ENCODE assay signal across 8 mouse cellular contexts in genomic region chr5:137009988-137010387, GRCm38 (mm10). TPM values are rescaled to one million over a fixed set of nuclear protein-coding genes. Genes with fewer than 3 reads are reported as not detected.
DNase-seq lines count a peak whose midpoint lies in the region; ATAC-seq and TF ChIP-seq lines count a peak whose summit lies in the region.

No protein-coding gene starts in this region.

- ATAC-seq in midbrain, embryonic 11.5 days (ENCODE audit: low FRiP score) = no peak
- no peak for ATAC-seq in midbrain, embryonic 13.5 days
- ATAC-seq in erythroblast, adult 5-6 weeks (replicated peaks; ENCODE audit: low FRiP score, poor library complexity, severe bottlenecking) = peak; percentile 55; the same call in 1 of the 2 replicates
- ATAC-seq in megakaryocyte progenitor cell, adult 5-6 weeks (replicated peaks; ENCODE audit: poor library complexity) = peak; percentile 48; the same call in 1 of the 2 replicates

- H3K9ac ChIP-seq in midbrain, embryonic 11.5 days (ENCODE audit: low read length) = no peak overlapping the region
- H3K9ac ChIP-seq in midbrain, embryonic 13.5 days (replicated peaks) = no peak overlapping the region

- no peak overlapping the region for H3K27ac ChIP-seq in gastrocnemius, adult 2 months
- H3K27ac ChIP-seq in midbrain, embryonic 11.5 days (ENCODE audit: low read depth, low read length) = no peak overlapping the region
- no peak overlapping the region for H3K27ac ChIP-seq in midbrain, embryonic 13.5 days

- no peak for DNase-seq in gastrocnemius, adult 2 months
- DNase-seq in gastrocnemius, adult 8-10 months (ENCODE audit: low spot score in 2 of 2) = no peak
- peak; percentile 90 for DNase-seq in midbrain, embryonic 11.5 days (ENCODE audit: low spot score, missing footprints)
- DNase-seq in MN1 (ENCODE audit: low spot score) = peak; percentile 83
- DNase-seq in heart, adult 9 months (ENCODE audit: low spot score in 2 of 2) = no peak

- peak; percentile 71 for TF ChIP-seq CTCF in gastrocnemius, adult 2 months (IDR thresholded peaks at IDR 0.05)

- no peaks in the 10 kb centered on the region for H3K4me1 ChIP-seq in midbrain, embryonic 11.5 days (ENCODE audit: control insufficient read depth, insufficient read depth, low read length)
- H3K4me1 ChIP-seq in midbrain, embryonic 13.5 days (replicated peaks) = no peaks in the 10 kb centered on the region

- intact Hi-C loops in gastrocnemius, adult 2 months (cut with DNase I) = no loop called here

- no peaks in the 10 kb centered on the region for H3K36me3 ChIP-seq in midbrain, embryonic 11.5 days (ENCODE audit: control insufficient read depth, insufficient read depth, low read length)
- no peaks in the 10 kb centered on the region for H3K36me3 ChIP-seq in midbrain, embryonic 13.5 days

- H3K4me2 ChIP-seq in midbrain, embryonic 11.5 days = no peak overlapping the region
- no peak overlapping the region for H3K4me2 ChIP-seq in midbrain, embryonic 13.5 days (replicated peaks)

- no peak overlapping the region for H3K4me3 ChIP-seq in gastrocnemius, adult 2 months
- H3K4me3 ChIP-seq in midbrain, embryonic 11.5 days (ENCODE audit: low read depth, low read length) = no peak overlapping the region
- H3K4me3 ChIP-seq in midbrain, embryonic 13.5 days (replicated peaks) = no peak overlapping the region

- no peaks in the 10 kb centered on the region for H3K27me3 ChIP-seq in midbrain, embryonic 11.5 days (ENCODE audit: control insufficient read depth, insufficient read depth, low read length)
- H3K27me3 ChIP-seq in midbrain, embryonic 13.5 days = no peaks in the 10 kb centered on the region

- H3K9me3 ChIP-seq in midbrain, embryonic 11.5 days (ENCODE audit: control insufficient read depth, low read length) = no peaks in the 10 kb centered on the region
- peaks cover 2% of the 10 kb centered on the region; the same call in 1 of the 2 replicates for H3K9me3 ChIP-seq in midbrain, embryonic 13.5 days

- 23% methylated on average over 3 of the region's 3 CpGs for WGBS in midbrain, embryonic 11.5 days
- 27% methylated on average over 3 of the region's 3 CpGs for WGBS in midbrain, embryonic 13.5 days

RNA-seq across cellular contexts. Expression of gene Vgf, which starts 16.2 kb away (rescaled TPM):
- total RNA-seq in gastrocnemius, adult 2 months (2021) = not detected
- not detected for total RNA-seq in gastrocnemius, adult 8-10 months (2022)
- polyA plus RNA-seq in midbrain, embryonic 11.5 days (2014; fragmentation: Nextera tagmentation; extraction: Ambion mirVana) = 0.40 and 0.59 TPM in 2 replicates
- 2.4 TPM in 2 replicates for polyA plus RNA-seq in midbrain, embryonic 13.5 days (2015; fragmentation: Nextera tagmentation; extraction: Ambion mirVana)
- total RNA-seq in erythroblast, adult 5-6 weeks (2015; ENCODE audit: low replicate concordance) = not detected in 2 replicates
- not detected in 2 replicates for total RNA-seq in erythroblast, adult 5-6 weeks (2017; ENCODE audit: low replicate concordance)
- total RNA-seq in megakaryocyte progenitor cell, adult 5-6 weeks (2015) = not detected in 2 replicates
- total RNA-seq in megakaryocyte progenitor cell, adult 5-6 weeks (2017) = not detected in 2 replicates

RNA-seq across cellular contexts. Expression of gene Znhit1, which starts 22.2 kb away (rescaled TPM):
- 10 to 100 TPM; 61.2 to 79.6 TPM for total RNA-seq in gastrocnemius, adult 2 months (2021)
- 10 to 100 TPM; 62.4 to 85.5 (median 72.4) TPM for total RNA-seq in gastrocnemius, adult 8-10 months (2022)
- 91.1 and 92.1 TPM in 2 replicates for polyA plus RNA-seq in midbrain, embryonic 11.5 days (2014; fragmentation: Nextera tagmentation; extraction: Ambion mirVana)
- polyA plus RNA-seq in midbrain, embryonic 13.5 days (2015; fragmentation: Nextera tagmentation; extraction: Ambion mirVana) = 110 TPM in 2 replicates
- 24.4 and 32.2 TPM in 2 replicates for total RNA-seq in erythroblast, adult 5-6 weeks (2015; ENCODE audit: low replicate concordance)
- 15.8 and 17.7 TPM in 2 replicates for total RNA-seq in erythroblast, adult 5-6 weeks (2017; ENCODE audit: low replicate concordance)
- total RNA-seq in megakaryocyte progenitor cell, adult 5-6 weeks (2015) = 109 and 115 TPM in 2 replicates
- total RNA-seq in megakaryocyte progenitor cell, adult 5-6 weeks (2017) = 41.5 and 49.0 TPM in 2 replicates

RNA-seq across cellular contexts. Expression of gene Plod3, which starts 23.2 kb away (rescaled TPM):
- total RNA-seq in gastrocnemius, adult 2 months (2021) = 10 to 100 TPM; 15.2 to 20.6 TPM
- 10 to 100 TPM; 15.9 to 18.1 (median 17.0) TPM for total RNA-seq in gastrocnemius, adult 8-10 months (2022)
- polyA plus RNA-seq in midbrain, embryonic 11.5 days (2014; fragmentation: Nextera tagmentation; extraction: Ambion mirVana) = 21.4 and 23.1 TPM in 2 replicates
- 34.8 and 35.1 TPM in 2 replicates for polyA plus RNA-seq in midbrain, embryonic 13.5 days (2015; fragmentation: Nextera tagmentation; extraction: Ambion mirVana)
- 19.2 and 23.0 TPM in 2 replicates for total RNA-seq in erythroblast, adult 5-6 weeks (2015; ENCODE audit: low replicate concordance)
- 20.6 and 36.1 TPM in 2 replicates for total RNA-seq in erythroblast, adult 5-6 weeks (2017; ENCODE audit: low replicate concordance)
- 70.5 and 80.3 TPM in 2 replicates for total RNA-seq in megakaryocyte progenitor cell, adult 5-6 weeks (2015)
- 154 and 176 TPM in 2 replicates for total RNA-seq in megakaryocyte progenitor cell, adult 5-6 weeks (2017)

RNA-seq across cellular contexts. Expression of gene Ap1s1, which starts 35.9 kb away (rescaled TPM):
- total RNA-seq in gastrocnemius, adult 2 months (2021) = 10 to 100 TPM; 12.4 to 19.2 TPM
- total RNA-seq in gastrocnemius, adult 8-10 months (2022) = 10 to 100 TPM; 15.4 to 22.0 (median 17.8) TPM
- polyA plus RNA-seq in midbrain, embryonic 11.5 days (2014; fragmentation: Nextera tagmentation; extraction: Ambion mirVana) = 176 and 192 TPM in 2 replicates
- polyA plus RNA-seq in midbrain, embryonic 13.5 days (2015; fragmentation: Nextera tagmentation; extraction: Ambion mirVana) = 257 and 272 TPM in 2 replicates
- 2.3 and 3.5 TPM in 2 replicates for total RNA-seq in erythroblast, adult 5-6 weeks (2015; ENCODE audit: low replicate concordance)
- total RNA-seq in erythroblast, adult 5-6 weeks (2017; ENCODE audit: low replicate concordance) = 5.2 and 10.3 TPM in 2 replicates
- total RNA-seq in megakaryocyte progenitor cell, adult 5-6 weeks (2015) = 37.8 and 41.2 TPM in 2 replicates
- 67.3 and 87.2 TPM in 2 replicates for total RNA-seq in megakaryocyte progenitor cell, adult 5-6 weeks (2017)

RNA-seq across cellular contexts. Expression of gene Cldn15, which starts 43.6 kb away (rescaled TPM):
- total RNA-seq in gastrocnemius, adult 2 months (2021) = 1 to 10 TPM; 2.1 to 2.3 TPM
- total RNA-seq in gastrocnemius, adult 8-10 months (2022) = 1 to 10 TPM in 3 of 4 experiments, under 1 TPM in 1; 0.99 to 2.0 (median 1.2) TPM
- 0.22 and 0.26 TPM in 2 replicates for polyA plus RNA-seq in midbrain, embryonic 11.5 days (2014; fragmentation: Nextera tagmentation; extraction: Ambion mirVana)
- polyA plus RNA-seq in midbrain, embryonic 13.5 days (2015; fragmentation: Nextera tagmentation; extraction: Ambion mirVana) = 0.16 and 0.35 TPM in 2 replicates
- total RNA-seq in erythroblast, adult 5-6 weeks (2015; ENCODE audit: low replicate concordance) = 5.8 and 14.0 TPM in 2 replicates
- total RNA-seq in erythroblast, adult 5-6 weeks (2017; ENCODE audit: low replicate concordance) = 11.0 and 19.1 TPM in 2 replicates
- total RNA-seq in megakaryocyte progenitor cell, adult 5-6 weeks (2015) = 61.8 and 69.7 TPM in 2 replicates
- total RNA-seq in megakaryocyte progenitor cell, adult 5-6 weeks (2017) = 48.5 and 50.4 TPM in 2 replicates

Comparison
In these comparisons a context has a peak if more than half of its experiments do, and no peak if none do; other contexts are left out.
1. DNase-seq: peak in midbrain, embryonic 11.5 days (single experiment) and MN1 (single experiment); none in gastrocnemius, adult 2 months (single experiment), gastrocnemius, adult 8-10 months (0 of 2) and heart, adult 9 months (0 of 2).
2. ATAC-seq: peak in erythroblast, adult 5-6 weeks (single experiment) and megakaryocyte progenitor cell, adult 5-6 weeks (single experiment); none in midbrain, embryonic 11.5 days (single experiment) and midbrain, embryonic 13.5 days (single experiment).